Mouse (Mus musculus) lung, embryonic 14.5 days (tissue): ENCODE data around the gene Mylpf. TPM values are rescaled to one million over a fixed set of nuclear protein-coding genes. Genes with fewer than 3 reads are reported as not detected.

Experiments
- ATAC-seq: fragments of 200-750 bp; cut with Nextera tagmentation; 2 replicates; pipeline ENCODE4 v1.8.0; 2017; ENCODE audit warnings: mild to moderate bottlenecking, moderate TSS enrichment, moderate library complexity; ENCODE audit not compliant: insufficient read depth
- DNase-seq: peaks from one replicate; pipeline ENCODE4 v3.0.0-alpha.2; 2015
- H3K27ac ChIP-seq: fragments of 300-500 bp; sonication (generic); 2 replicates; pipeline ENCODE4 v1.5.1; 2014; ENCODE audit warnings: low read depth, mild to moderate bottlenecking, moderate library complexity
- H3K27me3 ChIP-seq: fragments of 300-500 bp; sonication (generic); 2 replicates; pipeline ENCODE4 v1.6.1; 2014; ENCODE audit warnings: low read length, control low read depth; ENCODE audit not compliant: insufficient read depth
- H3K36me3 ChIP-seq: fragments of 300-500 bp; sonication (generic); 2 replicates; pipeline ENCODE4 v1.6.1; 2014; ENCODE audit warnings: control low read depth; ENCODE audit not compliant: insufficient read depth
- H3K4me1 ChIP-seq: fragments of 300-500 bp; sonication (generic); 2 replicates; pipeline ENCODE4 v1.6.1; 2014; ENCODE audit warnings: antibody characterized with exemption, control low read depth; ENCODE audit not compliant: insufficient read depth
- H3K4me2 ChIP-seq: fragments of 300-500 bp; sonication (generic); 2 replicates; pipeline ENCODE4 v1.6.1; 2014; ENCODE audit warnings: mild to moderate bottlenecking
- H3K4me3 ChIP-seq: fragments of 300-500 bp; sonication (generic); 2 replicates; pipeline ENCODE4 v1.5.1; 2014; ENCODE audit warnings: low read depth, low read length
- H3K9ac ChIP-seq: fragments of 300-500 bp; sonication (generic); 2 replicates; pipeline ENCODE4 v1.6.1; 2014
- H3K9me3 ChIP-seq: fragments of 300-500 bp; sonication (generic); 2 replicates; pipeline ENCODE4 v1.6.1; 2016; ENCODE audit warnings: low read depth, low read length, control low read depth
- CTCF ChIP-seq: IDR thresholded peaks from 2 replicates; pipeline ENCODE4 v1.5.1; 2016; ENCODE audit warnings: antibody characterized with exemption, low read depth
- WGBS: fragments of 180-500 bp; shearing (Covaris S2); extraction: QIAGEN DNeasy Blood & Tissue Kit; methylation state at CpG from one replicate; pipeline ENCODE4 v1.1.7; 2014; 5-methylcytosine and 5-hydroxymethylcytosine counted together
- polyA plus RNA-seq: library from polyadenylated mRNA; unstranded; fragments of >200 nt; fragmentation: Nextera tagmentation; extraction: Ambion mirVana; gene quantifications from 2 replicates; pipeline ENCODE4 v1.2.1, GENCODE M21; 2014

Gene Mylpf
- polyA plus RNA-seq, 1 experiment from 2014 or later, result 12.2 TPM

- Histone ChIP-seq H3K4me1 (no peaks in the 10 kb centered on the region), H3K27me3 (peaks cover 4% of the 10 kb centered on the region; the same call in 1 of the 2 replicates), H3K27ac (no peak overlapping the region; the same call in 1 of the 2 replicates), H3K36me3 (no peaks in the 10 kb centered on the region), H3K9me3 (0 out of 2 replicates have a peak, but pooled peaks cover 3% of the 10 kb centered on the region), H3K9ac (no peak overlapping the region), H3K4me3 (no peak overlapping the region), H3K4me2 (no peak overlapping the region)
- no peak for TF ChIP-seq CTCF
- no peak for DNase-seq
- 87% methylated on average over 4 of the region's 4 CpGs for WGBS
- no peak for ATAC-seq
These were observed 10.0 kb downstream of the Mylpf start for GRCm38 (mm10) chr7:127218670-127219069.

- WGBS, result 79% methylated on average over 6 of the region's 6 CpGs
- H3K9me3 ChIP-seq, result 0 out of 2 replicates have a peak, but pooled peaks cover 3% of the 10 kb centered on the region
- no peaks in the 10 kb centered on the region for H3K4me1 ChIP-seq
- no peak for DNase-seq
- no peak overlapping the region for H3K4me2 ChIP-seq
- no peak overlapping the region for H3K9ac ChIP-seq
- no peak overlapping the region for H3K27ac ChIP-seq
- TF ChIP-seq CTCF, result no peak
- no peaks in the 10 kb centered on the region for H3K36me3 ChIP-seq
- no peak overlapping the region for H3K4me3 ChIP-seq
- no peak for ATAC-seq
- no peaks in the 10 kb centered on the region for H3K27me3 ChIP-seq
These were observed 11.8 kb downstream of the Mylpf start for GRCm38 (mm10) chr7:127220440-127220839.

- no peak overlapping the region for H3K27ac ChIP-seq
- no peak for TF ChIP-seq CTCF
- 0 out of 2 replicates have a peak, but pooled peaks cover 3% of the 10 kb centered on the region for H3K9me3 ChIP-seq
These were observed 14.4 kb downstream of the Mylpf start for GRCm38 (mm10) chr7:127223106-127223505.

GRCm38 (mm10) chr7:127223515-127224478, 15.1 kb downstream of the Mylpf start:
- H3K9me3 ChIP-seq, result 0 out of 2 replicates have a peak, but pooled peaks cover 3% of the 10 kb centered on the region
- H3K4me2 ChIP-seq, result no peak overlapping the region
- ATAC-seq (no peak), DNase-seq (no peak)
- H3K9ac ChIP-seq, result no peak overlapping the region
- H3K4me1 ChIP-seq, result no peaks in the 10 kb centered on the region
- no peaks in the 10 kb centered on the region for H3K36me3 ChIP-seq
- H3K4me3 ChIP-seq, result no peak overlapping the region
- H3K27ac ChIP-seq, result no peak overlapping the region
- WGBS, result 76% methylated on average over 6 of the region's 6 CpGs
- no peaks in the 10 kb centered on the region for H3K27me3 ChIP-seq
- no peak for TF ChIP-seq CTCF

More at GRCm38 (mm10) chr7:127223106-127223505, 14.4 kb downstream of the Mylpf start:
- no peak overlapping the region for H3K9ac ChIP-seq
- H3K4me3 ChIP-seq, result no peak overlapping the region
- ATAC-seq (no peak), DNase-seq (no peak)
- H3K4me1 ChIP-seq, result no peaks in the 10 kb centered on the region
- H3K27me3 ChIP-seq, result no peaks in the 10 kb centered on the region
- 95% methylated on average over 3 of the region's 3 CpGs for WGBS
- H3K4me2 ChIP-seq, result no peak overlapping the region
- no peaks in the 10 kb centered on the region for H3K36me3 ChIP-seq

- Histone ChIP-seq H3K27ac (no peak overlapping the region), H3K9ac (no peak overlapping the region), H3K36me3 (peaks cover 6% of the 10 kb centered on the region; the same call in 1 of the 2 replicates), H3K4me2 (no peak overlapping the region), H3K4me1 (no peaks in the 10 kb centered on the region), H3K9me3 (0 out of 2 replicates have a peak, but pooled peaks cover 3% of the 10 kb centered on the region), H3K4me3 (no peak overlapping the region), H3K27me3 (no peaks in the 10 kb centered on the region)
- no peak for DNase-seq
- WGBS, result 90% methylated on average over 6 of the region's 6 CpGs
- no peak for TF ChIP-seq CTCF
- no peak for ATAC-seq
These were observed 15.9 kb downstream of the Mylpf start for GRCm38 (mm10) chr7:127224616-127225015.

GRCm38 (mm10) chr7:127225147-127225995, 16.7 kb downstream of the Mylpf start:
- Histone ChIP-seq H3K9ac (no peak overlapping the region), H3K27me3 (no peaks in the 10 kb centered on the region), H3K4me2 (no peak overlapping the region), H3K4me1 (no peaks in the 10 kb centered on the region), H3K4me3 (no peak overlapping the region), H3K27ac (no peak overlapping the region), H3K36me3 (peaks cover 12% of the 10 kb centered on the region), H3K9me3 (0 out of 2 replicates have a peak, but pooled peaks cover 3% of the 10 kb centered on the region)
- WGBS, result 79% methylated on average over 11 of the region's 11 CpGs
- DNase-seq, result no peak
- no peak for TF ChIP-seq CTCF
- no peak for ATAC-seq
